Mouse (Mus musculus): ENCODE measurements around the gene Ruvbl2.

DNA sequence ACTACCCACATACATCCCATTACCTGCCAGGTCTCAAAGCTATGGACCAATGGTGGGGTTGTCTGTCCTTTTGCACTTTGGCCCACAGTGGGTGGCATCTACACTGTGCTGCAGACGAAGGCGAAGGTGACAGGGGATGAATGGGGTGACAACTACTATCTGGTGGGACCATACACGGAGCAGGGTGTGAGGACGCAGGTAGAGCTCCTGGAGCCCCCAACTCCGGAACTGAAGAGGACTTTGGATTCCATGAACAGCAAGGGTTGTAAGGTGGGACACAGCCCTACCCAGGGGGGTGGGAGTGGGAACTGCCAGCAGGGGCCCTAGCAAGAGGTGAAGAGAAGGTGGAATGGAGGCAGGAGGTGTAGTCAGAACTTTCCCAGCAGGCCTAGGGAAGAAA is 1.5 kb downstream of the Ruvbl2 start:
- no peak for TF ChIP-seq GATA1 (IDR thresholded peaks at IDR 0.05; ENCODE audit: borderline replicate concordance, low read length)
- no peak for TF ChIP-seq FLI1 (IDR thresholded peaks at IDR 0.05; ENCODE audit: low read length)

Data from megakaryocyte, embryonic 14.5 days (primary cell).